ENCODE assay signal across 14 mouse cellular contexts in the genomic region with DNA sequence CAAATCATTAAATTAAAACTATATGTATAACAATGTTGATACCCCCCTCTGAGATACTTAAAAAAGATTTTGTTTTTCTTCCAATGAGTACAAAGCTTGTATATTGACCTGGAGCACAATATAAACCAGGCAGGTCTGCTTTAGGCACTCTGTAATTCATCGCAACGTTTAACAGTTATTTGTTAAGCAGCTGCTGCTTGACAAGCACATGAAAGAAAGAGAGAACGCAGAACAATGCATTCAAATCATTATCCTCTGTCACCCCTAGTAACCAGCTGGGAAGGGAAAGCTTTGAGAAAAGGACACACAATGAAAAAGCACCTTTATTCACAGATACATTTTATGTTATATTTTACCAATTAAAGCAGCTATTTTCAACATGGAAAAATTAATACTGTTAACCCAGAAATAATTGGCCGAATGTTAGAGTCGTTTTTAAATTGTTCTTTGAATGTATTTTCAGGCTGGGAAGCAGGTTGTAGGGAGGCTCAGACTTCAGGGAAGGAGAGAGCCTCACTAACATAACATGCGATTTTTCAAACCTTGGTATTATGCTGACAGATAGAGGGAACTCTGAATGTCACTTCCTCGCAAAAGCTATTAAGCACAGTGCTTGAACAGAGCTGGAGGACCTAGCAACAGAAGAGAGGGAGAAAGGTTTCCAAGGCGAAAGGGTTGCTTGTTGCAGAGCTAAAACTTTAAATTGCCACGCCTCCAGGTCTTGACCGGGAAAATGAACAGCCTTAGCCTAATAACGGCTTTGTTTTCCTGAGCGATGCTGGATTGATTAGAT. TPM values are rescaled to one million over a fixed set of nuclear protein-coding genes. Genes with fewer than 3 reads are reported as not detected.
A peak's percentile ranks its signal among the peaks of the same experiment; 100 is the strongest.
DNase-seq lines count a peak whose midpoint lies in the region; ATAC-seq and TF ChIP-seq lines count a peak whose summit lies in the region.
"Had no signal": no experiment of that assay in that cellular context is flagged by ENCODE, and none has a peak within 500 bp of the region (broad histone marks: within the 10 kb centered on the region; RNA-seq: fewer than 3 reads in every experiment).

No protein-coding gene starts in this region.

- no peak overlapping the region for H3K4me3 ChIP-seq in kidney, postnatal 0 days (replicated peaks; ENCODE audit: low read depth, low read length)
- no peak overlapping the region for H3K4me3 ChIP-seq in forebrain, embryonic 16.5 days (replicated peaks; ENCODE audit: low read length)
- H3K4me3 ChIP-seq in midbrain, embryonic 11.5 days (ENCODE audit: low read depth, low read length), result no peak overlapping the region
- H3K4me3 ChIP-seq: heart, embryonic 12.5 days; limb, embryonic 15.5 days had no signal

- H3K9me3 ChIP-seq in kidney, postnatal 0 days (replicated peaks; ENCODE audit: low read length), result no peaks in the 10 kb centered on the region
- H3K9me3 ChIP-seq in forebrain, embryonic 16.5 days (ENCODE audit: control insufficient read depth, low read length), result no peaks in the 10 kb centered on the region
- no peaks in the 10 kb centered on the region for H3K9me3 ChIP-seq in midbrain, embryonic 11.5 days (ENCODE audit: control insufficient read depth, low read length)
- H3K9me3 ChIP-seq: G1E; heart, embryonic 12.5 days; limb, embryonic 15.5 days had no signal

- intact Hi-C loops in heart, postnatal 25 days (cut with DNase I), result no loop called here

- DNase-seq in kidney, postnatal 0 days (ENCODE audit: low spot score), result peak; percentile 0
- no peak for DNase-seq in kidney, postnatal 10 days
- DNase-seq in midbrain, embryonic 11.5 days (ENCODE audit: low spot score, missing footprints), result no peak
- DNase-seq in adrenal gland, postnatal 4 days (ENCODE audit: low spot score in 2 of 2), result no peak
- no peak for DNase-seq in heart, adult 11 months
- DNase-seq in heart, postnatal 25 days (ENCODE audit: low spot score), result no peak
- no peak for DNase-seq in spleen, postnatal 14 days (ENCODE audit: low spot score in 2 of 2)
- DNase-seq: cerebellum, adult 9-11 months had no signal

- no peak overlapping the region for H3K4me2 ChIP-seq in kidney, postnatal 0 days (ENCODE audit: low read length)
- peak overlapping the region; percentile 23; the same call in 1 of the 2 replicates for H3K4me2 ChIP-seq in forebrain, embryonic 16.5 days (ENCODE audit: low read length)
- H3K4me2 ChIP-seq in midbrain, embryonic 11.5 days, result no peak overlapping the region
- H3K4me2 ChIP-seq: heart, embryonic 12.5 days; limb, embryonic 15.5 days had no signal

- no peaks in the 10 kb centered on the region for H3K27me3 ChIP-seq in kidney, postnatal 0 days (ENCODE audit: insufficient read depth, low read length)
- H3K27me3 ChIP-seq in forebrain, embryonic 16.5 days (replicated peaks; ENCODE audit: control insufficient read depth, insufficient read depth, low read length), result no peaks in the 10 kb centered on the region
- peaks cover 7% of the 10 kb centered on the region for H3K27me3 ChIP-seq in midbrain, embryonic 11.5 days (ENCODE audit: control insufficient read depth, insufficient read depth, low read length)
- H3K27me3 ChIP-seq: heart, embryonic 12.5 days; limb, embryonic 15.5 days had no signal

- 59% methylated on average over 12 of the region's 12 CpGs for WGBS in kidney, postnatal 0 days
- 19% methylated on average over 12 of the region's 12 CpGs for WGBS in forebrain, embryonic 16.5 days
- WGBS in midbrain, embryonic 11.5 days, result 37% methylated on average over 12 of the region's 12 CpGs

- no peak for ATAC-seq in kidney, postnatal 0 days (replicated peaks; ENCODE audit: low FRiP score, low read depth)
- ATAC-seq in forebrain, embryonic 16.5 days, result peak; percentile 88
- peak; percentile 83 for ATAC-seq in midbrain, embryonic 11.5 days (ENCODE audit: low FRiP score)
- ATAC-seq: intestine, embryonic 16.5 days had no signal

- no peak overlapping the region for H3K27ac ChIP-seq in kidney, postnatal 0 days
- H3K27ac ChIP-seq in forebrain, embryonic 16.5 days (ENCODE audit: low read length), result peak overlapping the region; percentile 65; the same call in 1 of the 2 replicates
- H3K27ac ChIP-seq in midbrain, embryonic 11.5 days (ENCODE audit: low read depth, low read length), result no peak overlapping the region
- H3K27ac ChIP-seq: limb, embryonic 15.5 days had no signal

- no peaks in the 10 kb centered on the region for H3K36me3 ChIP-seq in kidney, postnatal 0 days (ENCODE audit: insufficient read depth, low read length)
- H3K36me3 ChIP-seq in forebrain, embryonic 16.5 days (ENCODE audit: control insufficient read depth, insufficient read depth), result no peaks in the 10 kb centered on the region
- H3K36me3 ChIP-seq in midbrain, embryonic 11.5 days (ENCODE audit: control insufficient read depth, insufficient read depth, low read length), result no peaks in the 10 kb centered on the region
- H3K36me3 ChIP-seq: G1E; heart, embryonic 12.5 days; limb, embryonic 15.5 days had no signal

- TF ChIP-seq CTCF in kidney, postnatal 0 days (IDR thresholded peaks at IDR 0.05; ENCODE audit: low read depth), result no peak

- no peak overlapping the region for H3K9ac ChIP-seq in kidney, postnatal 0 days (ENCODE audit: low read depth, low read length)
- H3K9ac ChIP-seq in forebrain, embryonic 16.5 days (replicated peaks; ENCODE audit: low read depth, low read length), result no peak overlapping the region
- no peak overlapping the region for H3K9ac ChIP-seq in midbrain, embryonic 11.5 days (ENCODE audit: low read length)
- H3K9ac ChIP-seq: heart, embryonic 12.5 days; limb, embryonic 15.5 days had no signal

- H3K4me1 ChIP-seq in kidney, postnatal 0 days (replicated peaks; ENCODE audit: insufficient read depth, low read length), result no peaks in the 10 kb centered on the region
- no peaks in the 10 kb centered on the region for H3K4me1 ChIP-seq in forebrain, embryonic 16.5 days (replicated peaks; ENCODE audit: control insufficient read depth, insufficient read depth, low read length)
- no peaks in the 10 kb centered on the region for H3K4me1 ChIP-seq in midbrain, embryonic 11.5 days (ENCODE audit: control insufficient read depth, insufficient read depth, low read length)
- H3K4me1 ChIP-seq: heart, embryonic 12.5 days; limb, embryonic 15.5 days had no signal

RNA-seq across cellular contexts. Expression of gene Rnf138rt1, which starts 38.1 kb away (rescaled TPM):
- polyA plus RNA-seq in kidney, postnatal 0 days (2015; fragmentation: Nextera tagmentation; extraction: Ambion mirVana), result 0.33 TPM in 1 of 2 replicates, not detected in the other
- polyA plus RNA-seq in forebrain, embryonic 16.5 days (2015; fragmentation: Nextera tagmentation; extraction: Ambion mirVana), result 2.9 and 4.6 TPM in 2 replicates
- 0.36 and 0.56 TPM in 2 replicates for polyA plus RNA-seq in midbrain, embryonic 11.5 days (2014; fragmentation: Nextera tagmentation; extraction: Ambion mirVana)
- 1 to 10 TPM; 1.9 to 2.3 TPM for total RNA-seq in adrenal gland, postnatal 4 days (2021)
- total RNA-seq in heart, postnatal 25 days (2021), result not detected
- total RNA-seq: G1E had no signal
- polyA plus RNA-seq: G1E; heart, embryonic 12.5 days; thymus, postnatal 0 days had no signal
